Mouse (Mus musculus) embryonic fibroblast, embryonic 13.5 days (primary cell): ENCODE results near the gene Unc5b.

ENCODE experiments used
- CTCF ChIP-seq: IDR thresholded peaks from 2 replicates; pipeline ENCODE4 v1.5.1; 2011; ENCODE audit warnings: mild to moderate bottlenecking, control low read depth, low read length, moderate library complexity, borderline replicate concordance; ENCODE audit not compliant: insufficient read depth
- POLR2A ChIP-seq: IDR thresholded peaks from 2 replicates; pipeline ENCODE4 v1.6.1; 2011; ENCODE audit warnings: low read depth, mild to moderate bottlenecking, control low read depth, low read length, moderate library complexity

- no peak for TF ChIP-seq CTCF
- peak; percentile 41 for TF ChIP-seq POLR2A
Measured at GRCm38 (mm10) chr10:60807531-60808185, 23.7 kb downstream of the Unc5b start.
